Mouse (Mus musculus) heart, adult 11 months (tissue): ENCODE measurements around the gene Mgat5.

ENCODE experiments used
- DNase-seq: peaks from one replicate; pipeline ENCODE4 v3.0.0; 2022

Gene Mgat5

GRCm38 (mm10) chr1:127511362-127511761 is 306.5 kb downstream of the Mgat5 start:
- DNase-seq, result peak; percentile 83

GRCm38 (mm10) chr1:127512709-127513108 is 307.9 kb downstream of the Mgat5 start:
- no peak for DNase-seq

- peak; percentile 53 for DNase-seq
Measured at GRCm38 (mm10) chr1:127513140-127513539, 308.3 kb downstream of the Mgat5 start.

- DNase-seq, result peak; percentile 63
Measured at GRCm38 (mm10) chr1:127513664-127514063, 308.8 kb downstream of the Mgat5 start.

- peak; percentile 86 for DNase-seq
Measured at GRCm38 (mm10) chr1:127514479-127514878, 309.7 kb downstream of the Mgat5 start.

- DNase-seq, result peak; percentile 61
Measured at GRCm38 (mm10) chr1:127514888-127515287, 310.1 kb downstream of the Mgat5 start.

- no peak for DNase-seq
Measured at GRCm38 (mm10) chr1:127523364-127523763, 318.5 kb downstream of the Mgat5 start.

GRCm38 (mm10) chr1:127530849-127531580 is 326.2 kb downstream of the Mgat5 start:
- DNase-seq, result no peak

GRCm38 (mm10) chr1:127531723-127532122 is 326.9 kb downstream of the Mgat5 start:
- no peak for DNase-seq

- no peak for DNase-seq
Measured at GRCm38 (mm10) chr1:127536448-127536847, 331.6 kb downstream of the Mgat5 start.

- no peak for DNase-seq
Measured at GRCm38 (mm10) chr1:127537204-127538038, 332.6 kb downstream of the Mgat5 start.
